Mouse (Mus musculus) kidney, adult 2 months (tissue): ENCODE results near the gene Zbtb7a.

Source experiments
- CTCF ChIP-seq: fragments of 200-500 bp; conservative IDR thresholded peaks from 2 replicates; pipeline ENCODE4 v1.5.1; 2011; ENCODE audit warnings: low read depth, mild to moderate bottlenecking, control low read depth, low read length, moderate library complexity, mixed read lengths; ENCODE audit not compliant: insufficient read depth, insufficient read length
- POLR2A ChIP-seq: fragments of 200-500 bp; IDR thresholded peaks from one replicate; pipeline ENCODE4 v1.6.1; 2011; ENCODE audit warnings: low read depth, low read length, control low read depth

DNA sequence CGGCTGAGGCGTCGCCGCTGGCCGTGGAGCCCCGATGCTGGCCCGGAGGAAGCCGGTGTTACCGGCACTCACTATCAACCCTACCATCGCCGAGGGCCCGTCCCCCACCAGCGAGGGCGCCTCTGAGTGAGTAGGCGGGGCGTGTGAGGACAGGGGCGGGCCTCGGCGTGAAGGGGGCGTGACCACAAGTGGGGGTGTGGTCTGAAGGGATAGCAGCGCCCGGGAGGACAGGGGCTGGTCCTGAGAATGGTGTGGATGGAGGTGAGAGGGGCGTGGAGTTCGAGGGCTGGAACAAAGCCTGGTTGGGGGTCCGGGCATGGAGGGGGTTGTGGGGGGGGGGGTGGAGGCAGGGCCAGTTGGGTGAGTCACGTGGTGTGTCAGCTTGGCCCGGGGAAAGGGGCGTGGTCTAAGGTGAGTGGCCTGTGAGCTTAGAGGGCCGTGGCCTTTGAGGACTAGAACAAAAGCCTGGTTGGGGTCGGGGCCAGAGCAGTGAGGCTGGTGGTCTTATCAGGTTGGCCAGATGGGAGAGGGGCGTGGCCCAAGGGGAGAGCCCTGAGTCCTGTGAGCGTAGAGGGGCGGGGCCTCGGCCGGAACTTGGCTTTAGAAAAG is 28.8 kb upstream of the Zbtb7a start:
- TF ChIP-seq CTCF (no peak), POLR2A (no peak)
